Mouse (Mus musculus) spleen, adult 2 months (tissue): ENCODE data around the gene Prkn.

ENCODE experiments used
- CTCF ChIP-seq: fragments of 200-500 bp; IDR thresholded peaks from 2 replicates; pipeline ENCODE4 v1.5.1; 2011; ENCODE audit warnings: mild to moderate bottlenecking, inconsistent platforms; ENCODE audit not compliant: insufficient read depth, insufficient read length, insufficient replicate concordance; ENCODE audit errors: extremely low read depth
- POLR2A ChIP-seq: fragments of 200-500 bp; IDR thresholded peaks from 2 replicates; pipeline ENCODE4 v1.6.1; 2011; ENCODE audit warnings: low read depth, low read length, inconsistent platforms

DNA sequence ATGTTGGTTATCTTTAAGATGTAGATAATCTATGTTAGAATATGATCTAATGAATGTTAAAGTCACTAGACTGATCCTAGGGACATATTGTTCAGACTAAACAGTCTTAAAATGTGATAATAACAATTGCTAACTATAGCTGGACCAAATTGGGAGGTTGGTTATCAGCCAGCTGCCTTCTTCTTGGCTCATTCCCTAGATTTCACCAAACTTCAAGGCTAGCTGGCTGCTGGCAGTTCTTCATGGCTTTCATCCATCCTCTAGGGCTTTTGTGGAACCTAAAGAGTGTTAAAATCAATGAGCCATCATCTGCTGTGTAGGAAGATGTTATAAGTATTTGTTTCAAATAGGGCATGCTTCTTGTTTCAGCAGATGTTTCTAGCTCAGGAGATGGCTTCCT lies 431.7 kb downstream of the Prkn start:
- TF ChIP-seq CTCF (no peak), POLR2A (no peak)
